ENCODE assay signal across 40 mouse cellular contexts in genomic region chr15:82052544-82052943, GRCm38 (mm10). TPM values are rescaled to one million over a fixed set of nuclear protein-coding genes. Genes with fewer than 3 reads are reported as not detected.
"Had no signal": no experiment of that assay in that cellular context is flagged by ENCODE, and none has a peak within 500 bp of the region (broad histone marks: within the 10 kb centered on the region; RNA-seq: fewer than 3 reads in every experiment).

No protein-coding gene starts in this region.

- ATAC-seq: hindbrain, embryonic 16.5 days; inflammation-experienced regulatory T-cells, adult 6 months; intestine, embryonic 15.5 days; intestine, postnatal 0 days; liver, embryonic 12.5 days had no signal

- H3K27ac ChIP-seq: gastrocnemius, adult 2 months; heart, embryonic 10.5 days; hindbrain, embryonic 10.5 days; hindbrain, embryonic 12.5 days; hindbrain, embryonic 14.5 days; intestine, embryonic 15.5 days; kidney, embryonic 15.5 days; kidney, postnatal 0 days; layer of hippocampus, adult 2 months; left cerebral cortex, adult 2 months; limb, embryonic 13.5 days; limb, embryonic 15.5 days; liver, embryonic 12.5 days; liver, embryonic 14.5 days had no signal

- H3K27me3 ChIP-seq: limb, embryonic 13.5 days; limb, embryonic 15.5 days had no signal

- H3K4me1 ChIP-seq: heart, embryonic 10.5 days; heart, embryonic 12.5 days had no signal

- H3K9ac ChIP-seq: heart, embryonic 12.5 days; hindbrain, embryonic 12.5 days; hindbrain, embryonic 14.5 days; intestine, embryonic 15.5 days; kidney, embryonic 15.5 days; limb, embryonic 13.5 days; limb, embryonic 15.5 days; liver, embryonic 12.5 days; liver, embryonic 14.5 days had no signal

- H3K4me2 ChIP-seq: heart, embryonic 12.5 days; hindbrain, embryonic 12.5 days; hindbrain, embryonic 14.5 days; intestine, embryonic 15.5 days; kidney, embryonic 15.5 days; limb, embryonic 13.5 days; limb, embryonic 15.5 days; liver, embryonic 12.5 days had no signal

- H3K4me3 ChIP-seq: gastrocnemius, adult 2 months; heart, embryonic 10.5 days; heart, embryonic 12.5 days; hindbrain, embryonic 10.5 days; hindbrain, embryonic 12.5 days; intestine, embryonic 15.5 days; kidney, embryonic 15.5 days; layer of hippocampus, adult 2 months; left cerebral cortex, adult 2 months; limb, embryonic 13.5 days; limb, embryonic 15.5 days; liver, embryonic 12.5 days had no signal

- H3K36me3 ChIP-seq: heart, embryonic 10.5 days; heart, embryonic 12.5 days; hindbrain, embryonic 10.5 days; hindbrain, embryonic 12.5 days; intestine, embryonic 15.5 days; kidney, embryonic 15.5 days; limb, embryonic 13.5 days; limb, embryonic 15.5 days; liver, embryonic 12.5 days had no signal

- H3K9me3 ChIP-seq: heart, embryonic 10.5 days; heart, embryonic 12.5 days; hindbrain, embryonic 10.5 days; hindbrain, embryonic 12.5 days; intestine, embryonic 15.5 days; kidney, embryonic 15.5 days; limb, embryonic 13.5 days; limb, embryonic 15.5 days; liver, embryonic 12.5 days had no signal

- DNase-seq: gastrocnemius, adult 2 months; gastrocnemius, postnatal 10 days; gastrocnemius, postnatal 25 days; heart, adult 18-20 months; heart, postnatal 10 days; heart, postnatal 4 days; kidney, adult 18-20 months; kidney, adult 8-10 months; kidney, postnatal 25 days; kidney, postnatal 4 days; left cerebral cortex, postnatal 4 days had no signal

RNA-seq across cellular contexts. Expression of gene 4930407I10Rik, which starts 6.4 kb away (rescaled TPM):
- total RNA-seq: gastrocnemius, adult 2 months; gastrocnemius, postnatal 10 days; gastrocnemius, postnatal 25 days; gastrocnemius, postnatal 4 days; granulocyte monocyte progenitor cell, adult 5-6 weeks; heart, adult 18-20 months; heart, adult 8-10 months; heart, postnatal 10 days; heart, postnatal 25 days; heart, postnatal 4 days; layer of hippocampus, adult 2 months; layer of hippocampus, postnatal 10 days; layer of hippocampus, postnatal 25 days; left cerebral cortex, adult 2 months; left cerebral cortex, postnatal 10 days; left cerebral cortex, postnatal 25 days; left cerebral cortex, postnatal 4 days; liver, adult 2 months had no signal
- polyA plus RNA-seq: heart, embryonic 10.5 days; heart, embryonic 12.5 days; heart, embryonic 14.5 days; heart, embryonic 16.5 days; hindbrain, embryonic 10.5 days; hindbrain, embryonic 12.5 days; hindbrain, embryonic 14.5 days; hindbrain, embryonic 16.5 days; inflammation-experienced regulatory T-cells, adult 6 months; intestine, embryonic 15.5 days; intestine, postnatal 0 days; kidney, postnatal 0 days; limb, embryonic 11.5 days; limb, embryonic 15.5 days; liver, adult 2 months; liver, embryonic 12.5 days; liver, embryonic 14.5 days had no signal

RNA-seq across cellular contexts. Expression of gene Mei1, which starts 17.3 kb away (rescaled TPM):
- total RNA-seq: gastrocnemius, adult 2 months; granulocyte monocyte progenitor cell, adult 5-6 weeks; heart, adult 18-20 months; heart, adult 8-10 months; heart, postnatal 10 days; heart, postnatal 25 days; heart, postnatal 4 days; liver, adult 2 months had no signal
- polyA plus RNA-seq: heart, embryonic 12.5 days; heart, embryonic 14.5 days; heart, embryonic 16.5 days; hindbrain, embryonic 10.5 days; intestine, embryonic 15.5 days; intestine, postnatal 0 days; liver, adult 2 months; liver, embryonic 12.5 days; liver, embryonic 14.5 days had no signal
